Mouse (Mus musculus): ENCODE results near the gene Tec. TPM values are rescaled to one million over a fixed set of nuclear protein-coding genes. Genes with fewer than 3 reads are reported as not detected.

The Tec gene
- polyA plus RNA-seq, 1 experiment from 2014 or later, result 5.2 TPM

DNA sequence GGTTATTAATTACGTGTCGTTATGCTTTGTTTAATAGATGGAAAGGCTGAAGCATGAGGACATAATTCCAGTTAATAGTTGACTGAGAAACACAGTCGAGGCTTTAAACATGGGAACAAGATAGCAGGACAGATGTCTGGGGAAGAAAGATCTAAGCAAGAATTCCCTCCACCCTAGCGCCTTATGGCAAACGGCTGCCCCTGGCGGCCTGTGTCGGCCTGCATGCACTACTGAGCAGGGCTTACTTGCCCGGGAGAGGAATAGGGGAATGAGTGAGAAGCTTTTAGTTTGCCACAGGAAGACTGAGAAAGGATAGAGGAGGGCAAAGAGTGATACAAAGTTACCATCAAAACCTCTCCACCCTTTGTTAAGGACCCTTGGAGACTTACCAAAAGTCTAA lies 7.4 kb downstream of the Tec start:
- Histone ChIP-seq H3K27me3 (ENCODE audit: control insufficient read depth, insufficient read depth, low read depth, low read length) (no peaks in the 10 kb centered on the region), H3K9me3 (replicated peaks; ENCODE audit: control insufficient read depth, low read length) (no peaks in the 10 kb centered on the region), H3K9ac (ENCODE audit: low read depth, low read length) (no peak overlapping the region), H3K4me3 (ENCODE audit: low read depth, low read length) (no peak overlapping the region), H3K4me2 (ENCODE audit: low read depth, low read length) (no peak overlapping the region), H3K4me1 (ENCODE audit: control insufficient read depth, low read depth, low read length) (peaks cover 3% of the 10 kb centered on the region), H3K27ac (ENCODE audit: low read length) (no peak overlapping the region), H3K36me3 (ENCODE audit: control insufficient read depth, insufficient read depth) (no peaks in the 10 kb centered on the region)
- WGBS (ENCODE audit: insufficient replicate concordance), result 70% methylated on average over 8 of the region's 8 CpGs
- no peak for ATAC-seq (ENCODE audit: low read depth)

DNA sequence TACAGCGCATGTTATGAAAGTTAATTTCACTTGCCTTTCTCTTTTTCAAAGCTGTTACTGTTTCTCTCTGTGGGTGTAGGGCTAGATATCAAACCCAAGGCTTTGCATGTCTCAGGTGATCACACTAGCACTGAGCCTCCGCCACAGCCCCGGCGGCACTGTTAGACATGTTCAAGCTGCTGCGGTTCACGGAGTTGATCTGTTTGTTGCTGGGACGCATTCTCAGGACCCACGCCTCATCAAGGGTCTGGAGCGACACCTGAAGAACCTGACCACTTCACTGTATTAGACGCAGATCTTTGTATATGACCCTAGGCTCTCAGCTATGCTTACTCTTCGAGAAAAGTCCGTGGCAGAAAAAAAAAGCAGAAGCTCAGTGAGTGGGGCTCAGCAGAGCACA lies 10.0 kb downstream of the Tec start:
- Histone ChIP-seq H3K36me3 (ENCODE audit: control insufficient read depth, insufficient read depth) (no peaks in the 10 kb centered on the region), H3K27me3 (ENCODE audit: control insufficient read depth, insufficient read depth, low read depth, low read length) (no peaks in the 10 kb centered on the region), H3K4me3 (ENCODE audit: low read depth, low read length) (no peak overlapping the region), H3K4me2 (ENCODE audit: low read depth, low read length) (no peak overlapping the region), H3K9ac (ENCODE audit: low read depth, low read length) (no peak overlapping the region), H3K27ac (ENCODE audit: low read length) (no peak overlapping the region), H3K9me3 (replicated peaks; ENCODE audit: control insufficient read depth, low read length) (no peaks in the 10 kb centered on the region), H3K4me1 (ENCODE audit: control insufficient read depth, low read depth, low read length) (peaks cover 3% of the 10 kb centered on the region)
- 74% methylated on average over 12 of the region's 12 CpGs for WGBS (ENCODE audit: insufficient replicate concordance)
- ATAC-seq (ENCODE audit: low read depth), result no peak

DNA sequence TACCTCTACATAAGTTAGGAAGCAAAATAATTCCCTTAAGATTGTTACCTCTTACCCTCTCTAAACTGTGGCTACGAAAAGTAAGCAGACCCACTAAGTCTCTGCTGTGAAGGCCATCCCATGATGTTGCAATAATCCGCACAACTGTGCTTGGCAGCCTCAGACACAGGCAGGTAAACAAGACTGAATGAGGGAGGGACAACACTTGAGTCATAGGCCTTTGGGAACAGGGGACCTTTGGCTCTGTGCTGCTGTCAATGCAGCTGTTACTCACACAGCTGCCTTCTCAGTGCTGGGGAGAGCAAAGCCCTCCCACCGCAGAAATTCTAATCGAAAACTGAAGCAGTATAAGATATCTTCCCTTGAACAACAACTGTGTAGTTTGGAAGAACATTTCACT lies 10.5 kb downstream of the Tec start:
- Histone ChIP-seq H3K9me3 (replicated peaks; ENCODE audit: control insufficient read depth, low read length) (no peaks in the 10 kb centered on the region), H3K27me3 (ENCODE audit: control insufficient read depth, insufficient read depth, low read depth, low read length) (no peaks in the 10 kb centered on the region), H3K4me3 (ENCODE audit: low read depth, low read length) (no peak overlapping the region), H3K36me3 (ENCODE audit: control insufficient read depth, insufficient read depth) (no peaks in the 10 kb centered on the region), H3K4me1 (ENCODE audit: control insufficient read depth, low read depth, low read length) (peaks cover 3% of the 10 kb centered on the region), H3K9ac (ENCODE audit: low read depth, low read length) (no peak overlapping the region), H3K27ac (ENCODE audit: low read length) (no peak overlapping the region; the same call in 1 of the 2 replicates), H3K4me2 (ENCODE audit: low read depth, low read length) (no peak overlapping the region)
- peak; percentile 90 for ATAC-seq (ENCODE audit: low read depth)
- WGBS (ENCODE audit: insufficient replicate concordance), result 48% methylated on average over 4 of the region's 4 CpGs

DNA sequence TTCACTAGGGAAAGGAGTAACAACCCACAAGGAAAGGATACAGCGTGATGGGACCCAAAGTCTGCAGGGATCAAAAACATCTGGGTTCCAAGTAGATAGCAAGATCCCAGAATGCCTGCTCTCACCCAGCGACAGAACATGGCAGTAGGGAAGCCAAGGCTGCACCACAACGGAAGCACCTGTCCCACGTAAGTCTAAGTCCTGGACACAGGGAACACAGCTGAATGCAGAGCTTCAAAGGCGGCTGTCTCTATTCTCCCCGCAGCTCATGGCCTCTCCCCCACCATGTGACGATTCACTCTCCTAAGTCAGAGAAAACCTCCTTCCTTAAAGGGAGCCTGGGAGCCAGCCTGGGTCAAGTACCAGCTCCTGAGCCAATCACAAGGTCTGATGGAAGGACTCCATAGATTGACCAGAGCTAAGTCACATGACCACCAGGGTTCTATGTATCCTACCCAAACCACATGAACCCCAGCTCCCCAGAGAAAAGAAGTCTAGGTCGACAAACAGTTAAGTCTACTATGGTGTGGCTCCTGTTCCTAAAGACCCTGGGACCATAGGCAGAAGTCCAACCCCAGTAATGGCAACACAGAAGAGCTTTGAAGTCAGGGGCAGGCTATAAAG lies 11.9 kb downstream of the Tec start:
- WGBS (ENCODE audit: insufficient replicate concordance), result 66% methylated on average over 8 of the region's 8 CpGs

DNA sequence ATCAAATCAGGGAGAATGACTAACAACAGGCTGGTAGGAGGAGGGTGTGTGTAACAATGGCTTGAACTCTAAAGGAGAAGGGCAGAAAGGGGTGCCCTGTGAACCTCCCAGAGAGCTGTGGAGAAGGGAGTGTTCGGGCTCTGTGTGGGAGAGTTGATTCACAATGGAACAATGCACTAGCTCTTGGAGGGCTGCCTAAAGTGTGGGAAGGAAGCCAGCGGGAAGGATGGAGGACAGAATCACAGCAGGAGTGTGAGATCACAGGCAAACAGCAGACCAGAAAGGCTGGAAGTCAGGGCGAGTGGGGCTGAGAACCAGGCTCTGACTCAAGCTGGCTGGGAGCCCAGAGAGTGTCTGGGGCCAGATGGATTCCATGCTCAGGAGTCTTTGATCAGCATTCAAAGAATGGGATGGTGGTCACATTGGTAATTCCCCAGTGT lies 12.6 kb downstream of the Tec start:
- no peak overlapping the region for H3K4me2 ChIP-seq (ENCODE audit: low read depth, low read length)
- H3K27me3 ChIP-seq (ENCODE audit: control insufficient read depth, insufficient read depth, low read depth, low read length), result no peaks in the 10 kb centered on the region
- H3K9ac ChIP-seq (ENCODE audit: low read depth, low read length), result no peak overlapping the region
- no peak overlapping the region for H3K27ac ChIP-seq (ENCODE audit: low read length)
- no peaks in the 10 kb centered on the region for H3K36me3 ChIP-seq (ENCODE audit: control insufficient read depth, insufficient read depth)
- H3K9me3 ChIP-seq (replicated peaks; ENCODE audit: control insufficient read depth, low read length), result no peaks in the 10 kb centered on the region
- WGBS (ENCODE audit: insufficient replicate concordance), result 43% methylated on average over 3 of the region's 3 CpGs
- H3K4me1 ChIP-seq (ENCODE audit: control insufficient read depth, low read depth, low read length), result peaks cover 19% of the 10 kb centered on the region
- ATAC-seq (ENCODE audit: low read depth), result no peak
- H3K4me3 ChIP-seq (ENCODE audit: low read depth, low read length), result no peak overlapping the region

More for the DNA sequence above, 11.9 kb downstream of the Tec start:
- no peak overlapping the region for H3K9ac ChIP-seq (ENCODE audit: low read depth, low read length)
- H3K27ac ChIP-seq (ENCODE audit: low read length), result no peak overlapping the region
- ATAC-seq (ENCODE audit: low read depth), result no peak
- no peaks in the 10 kb centered on the region for H3K27me3 ChIP-seq (ENCODE audit: control insufficient read depth, insufficient read depth, low read depth, low read length)
- no peaks in the 10 kb centered on the region for H3K9me3 ChIP-seq (replicated peaks; ENCODE audit: control insufficient read depth, low read length)
- H3K36me3 ChIP-seq (ENCODE audit: control insufficient read depth, insufficient read depth), result no peaks in the 10 kb centered on the region
- no peak overlapping the region for H3K4me2 ChIP-seq (ENCODE audit: low read depth, low read length)
- peaks cover 14% of the 10 kb centered on the region for H3K4me1 ChIP-seq (ENCODE audit: control insufficient read depth, low read depth, low read length)
- H3K4me3 ChIP-seq (ENCODE audit: low read depth, low read length), result no peak overlapping the region

DNA sequence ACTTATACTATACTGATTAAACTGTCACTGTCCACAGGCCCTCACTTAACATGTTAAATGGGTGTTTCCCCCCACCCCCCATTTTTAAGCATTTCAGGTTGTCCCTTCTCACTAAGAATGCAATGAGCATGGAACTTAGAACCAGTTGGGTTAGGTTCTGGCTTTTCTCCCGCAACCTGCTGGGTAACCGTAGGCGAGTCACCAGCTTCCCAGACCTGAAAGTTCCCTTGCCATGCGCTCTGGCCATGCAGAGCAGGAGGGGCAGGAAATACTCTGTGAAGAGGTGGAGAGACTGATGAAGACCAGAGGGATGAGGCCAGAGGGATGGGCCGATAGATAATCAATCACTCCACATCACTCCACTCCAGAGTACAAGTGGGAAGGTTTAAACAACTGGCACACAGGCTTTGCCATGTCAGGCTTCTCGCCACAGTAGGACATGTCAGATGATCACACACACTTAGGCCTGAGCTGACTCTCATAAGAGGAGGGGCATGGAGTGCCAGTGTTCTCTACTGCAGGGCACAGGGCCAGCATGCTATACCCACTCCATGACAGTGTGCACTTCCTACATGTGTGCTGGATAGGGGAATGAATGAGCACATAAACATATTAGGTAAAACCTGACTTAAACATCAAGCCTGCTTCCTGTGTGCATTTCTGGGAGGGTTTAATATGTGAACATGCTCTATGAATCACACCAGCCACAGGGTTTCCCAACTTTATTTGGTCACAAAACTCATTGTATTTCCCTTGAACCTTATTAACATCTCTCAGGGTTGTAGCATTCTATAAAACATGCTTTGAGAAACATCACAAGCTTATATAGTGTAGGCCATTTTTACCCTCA lies 13.9 kb downstream of the Tec start:
- Histone ChIP-seq H3K36me3 (ENCODE audit: control insufficient read depth, insufficient read depth) (no peaks in the 10 kb centered on the region), H3K9ac (ENCODE audit: low read depth, low read length) (no peak overlapping the region), H3K27ac (ENCODE audit: low read length) (no peak overlapping the region), H3K4me3 (ENCODE audit: low read depth, low read length) (no peak overlapping the region), H3K4me1 (ENCODE audit: control insufficient read depth, low read depth, low read length) (peaks cover 19% of the 10 kb centered on the region), H3K9me3 (replicated peaks; ENCODE audit: control insufficient read depth, low read length) (no peaks in the 10 kb centered on the region), H3K4me2 (ENCODE audit: low read depth, low read length) (no peak overlapping the region), H3K27me3 (ENCODE audit: control insufficient read depth, insufficient read depth, low read depth, low read length) (no peaks in the 10 kb centered on the region)
- 63% methylated on average over 6 of the region's 6 CpGs for WGBS (ENCODE audit: insufficient replicate concordance)
- ATAC-seq (ENCODE audit: low read depth), result no peak

DNA sequence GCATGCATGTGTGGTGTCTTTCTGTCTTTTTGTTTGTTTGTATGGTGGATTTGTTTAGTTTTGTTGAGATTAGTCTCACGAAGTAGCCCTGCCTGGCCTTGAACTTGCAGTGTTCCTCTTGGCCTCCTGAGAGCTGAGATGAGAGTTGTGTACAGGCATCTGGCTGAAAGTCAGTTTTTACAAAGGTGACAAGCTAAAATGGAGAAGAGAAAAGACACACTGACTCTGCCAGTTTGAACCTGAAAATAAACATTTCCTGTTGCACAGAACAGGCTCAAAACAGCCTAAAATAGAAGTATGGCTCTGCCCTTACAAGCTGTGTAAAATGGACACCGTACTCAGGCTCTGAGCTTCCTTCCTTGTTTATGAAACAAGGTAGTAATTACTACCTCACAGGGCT lies 14.9 kb downstream of the Tec start:
- H3K27ac ChIP-seq (ENCODE audit: low read length), result no peak overlapping the region
- no peaks in the 10 kb centered on the region for H3K36me3 ChIP-seq (ENCODE audit: control insufficient read depth, insufficient read depth)
- no peak overlapping the region for H3K4me3 ChIP-seq (ENCODE audit: low read depth, low read length)
- no peaks in the 10 kb centered on the region for H3K27me3 ChIP-seq (ENCODE audit: control insufficient read depth, insufficient read depth, low read depth, low read length)
- 30% methylated on average over 2 of the region's 2 CpGs for WGBS (ENCODE audit: insufficient replicate concordance)
- H3K9me3 ChIP-seq (replicated peaks; ENCODE audit: control insufficient read depth, low read length), result no peaks in the 10 kb centered on the region
- H3K4me2 ChIP-seq (ENCODE audit: low read depth, low read length), result no peak overlapping the region
- no peak overlapping the region for H3K9ac ChIP-seq (ENCODE audit: low read depth, low read length)
- ATAC-seq (ENCODE audit: low read depth), result no peak
- H3K4me1 ChIP-seq (ENCODE audit: control insufficient read depth, low read depth, low read length), result peaks cover 17% of the 10 kb centered on the region

DNA sequence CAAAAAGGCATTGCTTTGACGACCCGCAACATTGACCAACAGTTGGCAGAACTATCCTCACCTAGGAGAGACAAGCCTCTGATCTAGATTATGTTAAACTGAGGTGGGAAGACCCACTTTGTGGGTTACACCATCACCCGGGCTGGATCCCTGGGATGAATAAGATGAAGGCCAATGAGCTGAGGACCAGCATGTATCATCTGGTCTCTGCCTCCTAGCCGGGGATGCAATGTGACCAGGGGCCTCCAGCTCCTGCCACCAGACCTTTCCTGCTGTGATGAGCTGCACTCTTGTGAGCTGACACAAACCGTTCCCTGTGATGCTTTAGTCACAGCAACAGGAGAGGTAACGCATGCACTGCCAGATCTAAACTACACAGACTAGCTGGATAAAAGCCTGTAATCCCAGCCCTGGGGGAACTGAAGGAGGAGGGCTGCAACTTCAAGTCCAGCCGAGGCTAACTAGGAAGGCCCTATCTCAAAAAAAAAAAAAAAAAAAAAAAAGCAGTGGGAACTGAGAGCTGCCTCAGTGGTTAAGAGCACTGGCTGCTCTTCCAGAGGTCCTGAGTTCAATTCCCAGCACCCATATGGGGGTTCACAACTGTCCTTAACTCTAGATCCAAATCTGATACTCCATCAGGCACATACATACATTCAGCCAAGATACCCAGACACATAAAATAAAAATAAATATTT lies 15.8 kb downstream of the Tec start:
- H3K4me2 ChIP-seq (ENCODE audit: low read depth, low read length), result no peak overlapping the region
- H3K4me1 ChIP-seq (ENCODE audit: control insufficient read depth, low read depth, low read length), result peaks cover 16% of the 10 kb centered on the region
- WGBS (ENCODE audit: insufficient replicate concordance), result 31% methylated on average over 7 of the region's 7 CpGs
- no peaks in the 10 kb centered on the region for H3K27me3 ChIP-seq (ENCODE audit: control insufficient read depth, insufficient read depth, low read depth, low read length)
- no peak overlapping the region; the same call in 1 of the 2 replicates for H3K27ac ChIP-seq (ENCODE audit: low read length)
- no peaks in the 10 kb centered on the region for H3K9me3 ChIP-seq (replicated peaks; ENCODE audit: control insufficient read depth, low read length)
- no peak overlapping the region for H3K9ac ChIP-seq (ENCODE audit: low read depth, low read length)
- ATAC-seq (ENCODE audit: low read depth), result no peak
- H3K36me3 ChIP-seq (ENCODE audit: control insufficient read depth, insufficient read depth), result no peaks in the 10 kb centered on the region
- no peak overlapping the region for H3K4me3 ChIP-seq (ENCODE audit: low read depth, low read length)

DNA sequence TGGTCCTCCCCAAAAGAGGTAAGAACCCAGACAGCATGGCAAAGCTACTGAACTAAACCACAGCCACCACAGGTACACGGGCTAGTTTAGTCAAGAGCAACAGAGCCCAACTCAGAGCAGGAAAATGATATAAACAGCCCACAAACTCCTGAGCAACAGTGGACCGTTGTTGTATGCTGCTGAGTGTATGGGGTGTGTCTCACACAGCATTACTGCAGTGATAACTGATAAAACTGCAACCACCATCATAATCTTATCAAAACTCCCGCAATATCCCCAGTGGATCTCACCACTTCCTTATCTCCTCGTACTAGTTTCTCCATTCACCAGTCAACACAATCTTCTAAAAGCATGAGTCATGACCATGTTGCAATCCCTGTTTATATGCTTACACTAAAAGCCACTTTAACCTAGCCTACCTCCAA lies 16.6 kb downstream of the Tec start:
- WGBS (ENCODE audit: insufficient replicate concordance), result 12% methylated on average over 4 of the region's 4 CpGs
- peak; percentile 68 for ATAC-seq (ENCODE audit: low read depth)

More for the DNA sequence above, 16.6 kb downstream of the Tec start:
- H3K9ac ChIP-seq (ENCODE audit: low read depth, low read length), result no peak overlapping the region
- no peak overlapping the region for H3K4me2 ChIP-seq (ENCODE audit: low read depth, low read length)
- H3K4me1 ChIP-seq (ENCODE audit: control insufficient read depth, low read depth, low read length), result peaks cover 16% of the 10 kb centered on the region
- H3K36me3 ChIP-seq (ENCODE audit: control insufficient read depth, insufficient read depth), result no peaks in the 10 kb centered on the region
- H3K27me3 ChIP-seq (ENCODE audit: control insufficient read depth, insufficient read depth, low read depth, low read length), result no peaks in the 10 kb centered on the region
- no peaks in the 10 kb centered on the region for H3K9me3 ChIP-seq (replicated peaks; ENCODE audit: control insufficient read depth, low read length)
- no peak overlapping the region for H3K4me3 ChIP-seq (ENCODE audit: low read depth, low read length)
- H3K27ac ChIP-seq (ENCODE audit: low read length), result no peak overlapping the region
